Mouse (Mus musculus) forebrain, embryonic 15.5 days (tissue): Measurements from ENCODE around the gene Gpr35. TPM values are rescaled to one million over a fixed set of nuclear protein-coding genes. Genes with fewer than 3 reads are reported as not detected.

ENCODE experiments used
- ATAC-seq: fragments of 200-750 bp; cut with Nextera tagmentation; replicated peaks from 2 replicates; pipeline ENCODE4 v1.8.0; 2017; ENCODE audit warnings: mild to moderate bottlenecking, moderate TSS enrichment, moderate library complexity
- H3K27ac ChIP-seq: fragments of 300-500 bp; sonication (generic); replicated peaks from 2 replicates; pipeline ENCODE4 v1.5.1; 2015; ENCODE audit warnings: mild to moderate bottlenecking, inconsistent platforms
- H3K27me3 ChIP-seq: fragments of 300-500 bp; sonication (generic); 2 replicates; pipeline ENCODE4 v1.6.1; 2015; ENCODE audit warnings: inconsistent platforms
- H3K36me3 ChIP-seq: fragments of 300-500 bp; sonication (generic); 2 replicates; pipeline ENCODE4 v1.6.1; 2015; ENCODE audit warnings: mild to moderate bottlenecking, inconsistent platforms
- H3K4me1 ChIP-seq: fragments of 300-500 bp; sonication (generic); 2 replicates; pipeline ENCODE4 v1.6.1; 2015; ENCODE audit warnings: inconsistent platforms
- H3K4me2 ChIP-seq: fragments of 300-500 bp; sonication (generic); replicated peaks from 2 replicates; pipeline ENCODE4 v1.6.1; 2015; ENCODE audit warnings: mild to moderate bottlenecking, inconsistent platforms
- H3K4me3 ChIP-seq: fragments of 300-500 bp; sonication (generic); 2 replicates; pipeline ENCODE4 v1.5.1; 2015; ENCODE audit warnings: mild to moderate bottlenecking, inconsistent platforms
- H3K9ac ChIP-seq: fragments of 300-500 bp; sonication (generic); replicated peaks from 2 replicates; pipeline ENCODE4 v1.6.1; 2015; ENCODE audit warnings: mild to moderate bottlenecking, inconsistent platforms
- H3K9me3 ChIP-seq: fragments of 300-500 bp; sonication (generic); 2 replicates; pipeline ENCODE4 v1.6.1; 2016; ENCODE audit warnings: inconsistent platforms
- WGBS: fragments of 180-500 bp; shearing (Covaris S2); methylation state at CpG from one replicate; pipeline ENCODE4 v1.1.7; 2015; ENCODE audit warnings: mixed read lengths; 5-methylcytosine and 5-hydroxymethylcytosine counted together
- polyA plus RNA-seq: library from polyadenylated mRNA; unstranded; fragments of >200 nt; fragmentation: Nextera tagmentation; extraction: Ambion mirVana; gene quantifications from 2 replicates; pipeline ENCODE4 v1.2.1, GENCODE M21; 2015

Gpr35 gene
- polyA plus RNA-seq, 1 experiment from 2014 or later: 0.46 TPM

DNA sequence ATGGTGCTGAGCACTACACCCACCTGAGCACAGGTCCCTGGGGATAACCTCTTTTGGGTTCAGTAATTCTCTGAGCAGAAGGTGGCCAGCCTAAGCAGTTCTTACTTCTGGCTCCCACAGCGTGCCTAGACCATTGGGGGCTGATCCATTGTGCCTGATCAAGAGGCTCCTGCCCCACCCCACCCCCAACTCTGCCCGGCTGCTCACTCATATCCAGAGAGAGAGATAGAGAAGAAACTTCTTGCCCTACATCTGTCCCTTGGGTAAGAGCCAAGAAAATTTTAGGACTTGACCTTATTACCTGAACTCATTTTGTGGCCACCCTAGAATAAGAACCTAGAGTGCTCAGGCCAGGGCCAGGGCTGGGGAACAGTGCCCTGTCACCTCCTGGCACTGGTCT lies 42.2 kb downstream of the Gpr35 start:
- Histone ChIP-seq H3K4me3 (no peak overlapping the region), H3K9me3 (no peaks in the 10 kb centered on the region)
- 76% methylated on average over 2 of the region's 2 CpGs for WGBS

DNA sequence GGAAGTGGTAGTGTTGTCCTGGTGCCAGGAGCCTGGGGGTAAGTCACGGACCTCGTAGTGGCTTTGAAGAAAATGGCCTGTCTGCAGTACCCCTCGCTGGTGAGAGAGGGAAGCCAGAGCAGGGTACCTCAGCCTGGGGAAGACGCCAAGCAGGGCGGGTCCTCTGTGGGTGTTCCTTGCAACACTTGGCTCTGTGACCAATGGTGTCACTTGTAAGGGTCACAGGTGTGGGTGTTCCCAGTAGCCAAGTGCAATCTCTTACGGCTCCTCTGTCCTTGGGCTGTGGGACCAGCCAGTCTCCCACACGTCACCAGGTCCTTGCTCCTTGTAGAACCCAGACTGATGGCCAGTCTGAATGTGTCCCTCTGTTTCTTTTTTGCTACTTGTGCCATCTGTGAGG lies 55.4 kb downstream of the Gpr35 start, which contains the start of gene Aqp12:
Aqp12 (plus strand) TSS at position 274 of the 400 bp plus-strand sequence.
- H3K27ac ChIP-seq: no peak within 1 kb of the TSS
- no peak for ATAC-seq
- WGBS: 75% methylated on average over 7 of the region's 7 CpGs
- H3K4me3 ChIP-seq: no peak within 1 kb of the TSS
- H3K9me3 ChIP-seq: no peaks in the 10 kb centered on the region; the same call in 1 of the 2 replicates
- no peak within 1 kb of the TSS for H3K9ac ChIP-seq
- H3K27me3 ChIP-seq: no peaks in the 10 kb centered on the region
- no peak within 1 kb of the TSS for H3K4me2 ChIP-seq
- no peaks in the 10 kb centered on the region for H3K36me3 ChIP-seq
- no peaks in the 10 kb centered on the region for H3K4me1 ChIP-seq

More for the DNA sequence above, 42.2 kb downstream of the Gpr35 start:
- no peak for ATAC-seq
- H3K36me3 ChIP-seq: no peaks in the 10 kb centered on the region
- H3K27me3 ChIP-seq: no peaks in the 10 kb centered on the region
- no peak overlapping the region for H3K27ac ChIP-seq
- no peak overlapping the region for H3K4me2 ChIP-seq
- no peak overlapping the region for H3K9ac ChIP-seq
- H3K4me1 ChIP-seq: no peaks in the 10 kb centered on the region

DNA sequence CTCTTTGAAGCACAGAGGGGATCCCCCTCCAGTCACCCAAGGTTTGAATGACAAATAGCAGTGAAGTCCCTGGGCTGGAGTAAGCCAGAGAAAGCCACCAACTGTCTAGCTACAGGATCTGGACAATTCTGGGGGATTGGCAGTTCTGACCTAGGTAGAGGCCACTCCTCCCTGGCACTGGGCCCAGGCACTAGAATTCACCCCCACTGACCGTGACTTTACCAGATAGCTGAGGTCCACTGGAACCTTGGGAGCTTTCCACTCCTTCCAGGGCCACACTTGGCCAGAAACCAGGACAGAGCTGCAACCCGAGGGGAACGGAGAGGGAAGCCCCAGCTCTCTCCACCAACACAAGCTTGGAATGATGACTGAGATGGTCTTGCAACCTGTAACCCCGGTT lies 58.5 kb downstream of the Gpr35 start:
- Histone ChIP-seq H3K9me3 (no peaks in the 10 kb centered on the region), H3K4me3 (no peak overlapping the region), H3K36me3 (no peaks in the 10 kb centered on the region), H3K4me2 (no peak overlapping the region), H3K27ac (no peak overlapping the region), H3K4me1 (no peaks in the 10 kb centered on the region), H3K27me3 (no peaks in the 10 kb centered on the region), H3K9ac (no peak overlapping the region)
- WGBS: 69% methylated on average over 4 of the region's 4 CpGs
- no peak for ATAC-seq

DNA sequence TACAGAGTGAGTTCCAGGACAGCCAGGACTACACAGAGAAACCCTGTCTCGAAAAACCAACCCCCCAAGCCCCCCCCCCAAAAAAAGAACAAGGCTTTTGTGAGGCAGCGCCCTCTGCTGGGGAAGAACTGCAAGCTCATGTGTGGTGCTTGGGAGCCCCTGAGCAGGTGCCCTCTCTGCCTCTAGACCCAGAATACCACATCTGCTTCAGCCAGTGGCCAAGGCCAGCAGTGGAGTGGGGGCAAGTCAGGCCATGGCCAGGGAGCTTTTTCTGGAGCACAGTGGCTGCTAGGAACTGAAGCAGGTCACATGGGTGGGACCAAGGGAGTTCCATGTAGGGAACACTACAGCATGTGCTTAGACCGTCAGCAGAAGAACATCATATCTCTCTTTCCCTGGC lies 60.1 kb downstream of the Gpr35 start:
- 34% methylated on average over 3 of the region's 3 CpGs for WGBS
- Histone ChIP-seq H3K9me3 (no peaks in the 10 kb centered on the region), H3K27me3 (no peaks in the 10 kb centered on the region), H3K4me1 (no peaks in the 10 kb centered on the region), H3K27ac (no peak overlapping the region), H3K36me3 (no peaks in the 10 kb centered on the region), H3K4me3 (no peak overlapping the region), H3K4me2 (no peak overlapping the region), H3K9ac (no peak overlapping the region)
- ATAC-seq: no peak

DNA sequence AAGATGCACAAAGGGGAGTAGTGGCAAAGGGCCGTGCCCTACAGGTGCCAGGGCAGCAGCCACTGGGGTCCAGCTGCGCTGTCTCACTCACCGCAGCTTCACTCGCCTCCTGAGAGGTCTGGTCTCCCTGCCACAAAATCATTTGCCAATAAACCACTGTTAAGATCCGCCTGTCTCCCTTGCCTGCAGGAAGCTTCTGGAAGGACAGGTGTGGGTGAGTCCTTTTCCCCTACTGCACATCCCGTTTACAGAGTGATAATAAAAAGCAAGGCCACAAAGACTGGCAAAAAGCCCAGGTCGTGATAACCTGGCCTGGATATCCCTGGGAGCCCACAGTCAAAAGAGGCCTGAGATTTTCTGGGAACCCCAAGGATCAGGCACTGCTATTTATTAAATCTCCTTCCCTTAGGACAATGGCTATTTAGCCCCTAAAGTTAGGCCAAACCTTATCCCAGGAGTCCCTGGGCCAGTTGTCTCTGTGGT lies 61.5 kb downstream of the Gpr35 start:
- Histone ChIP-seq H3K4me2 (no peak overlapping the region), H3K27me3 (no peaks in the 10 kb centered on the region), H3K4me1 (no peaks in the 10 kb centered on the region), H3K4me3 (no peak overlapping the region), H3K9ac (no peak overlapping the region), H3K27ac (no peak overlapping the region), H3K36me3 (peaks cover 7% of the 10 kb centered on the region; the same call in 1 of the 2 replicates), H3K9me3 (no peaks in the 10 kb centered on the region)
- no peak for ATAC-seq
- 79% methylated on average over 7 of the region's 7 CpGs for WGBS

DNA sequence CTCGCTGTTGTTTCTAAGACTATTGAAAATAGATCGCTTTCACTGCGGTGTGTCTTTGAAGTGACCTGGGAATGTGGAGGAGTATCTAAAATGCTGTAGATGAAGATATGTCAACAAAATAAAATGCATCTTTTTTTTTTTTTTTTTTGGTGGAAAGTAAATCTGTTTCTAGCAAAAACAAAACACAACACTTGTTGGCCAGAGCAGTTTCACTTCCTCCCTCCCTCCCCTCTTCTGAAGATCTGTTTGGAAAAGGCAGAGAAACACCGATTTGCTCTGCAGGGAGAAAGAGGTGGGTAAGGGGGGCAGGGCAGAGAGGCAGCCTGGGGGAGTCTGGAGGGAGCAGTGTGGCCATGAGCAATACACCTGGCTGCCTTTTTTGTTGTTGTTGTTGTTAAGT lies 62.7 kb downstream of the Gpr35 start:
- H3K27me3 ChIP-seq: no peaks in the 10 kb centered on the region
- no peak overlapping the region for H3K4me3 ChIP-seq
- H3K9me3 ChIP-seq: no peaks in the 10 kb centered on the region
- WGBS: 78% methylated on average over 4 of the region's 4 CpGs
- peaks cover 19% of the 10 kb centered on the region for H3K36me3 ChIP-seq
- no peaks in the 10 kb centered on the region for H3K4me1 ChIP-seq
- no peak overlapping the region for H3K9ac ChIP-seq
- no peak overlapping the region for H3K4me2 ChIP-seq
- no peak for ATAC-seq
- no peak overlapping the region for H3K27ac ChIP-seq

DNA sequence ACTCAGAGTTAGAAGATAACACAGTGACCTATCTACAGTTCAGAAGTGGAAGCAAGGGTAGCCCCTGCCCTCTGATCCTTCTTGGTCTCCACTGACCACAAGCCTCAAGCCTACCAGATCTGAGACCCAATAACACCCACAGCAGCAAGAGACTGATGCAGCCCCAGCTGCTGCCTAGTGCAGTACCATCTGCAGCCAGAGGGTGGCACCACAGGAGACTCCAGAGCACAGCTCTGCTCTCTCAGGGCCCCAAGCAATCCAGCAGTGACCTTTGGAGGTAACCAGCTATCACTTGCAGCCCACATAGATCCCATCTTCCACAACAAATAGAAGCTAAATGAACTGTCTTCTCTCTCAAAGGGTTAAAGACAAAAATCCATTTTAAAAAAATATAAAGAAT lies 63.8 kb downstream of the Gpr35 start:
- Histone ChIP-seq H3K4me3 (no peak overlapping the region), H3K27me3 (no peaks in the 10 kb centered on the region), H3K4me1 (no peaks in the 10 kb centered on the region), H3K36me3 (peaks cover 30% of the 10 kb centered on the region), H3K9me3 (no peaks in the 10 kb centered on the region), H3K9ac (no peak overlapping the region), H3K4me2 (no peak overlapping the region), H3K27ac (no peak overlapping the region)
- no peak for ATAC-seq

DNA sequence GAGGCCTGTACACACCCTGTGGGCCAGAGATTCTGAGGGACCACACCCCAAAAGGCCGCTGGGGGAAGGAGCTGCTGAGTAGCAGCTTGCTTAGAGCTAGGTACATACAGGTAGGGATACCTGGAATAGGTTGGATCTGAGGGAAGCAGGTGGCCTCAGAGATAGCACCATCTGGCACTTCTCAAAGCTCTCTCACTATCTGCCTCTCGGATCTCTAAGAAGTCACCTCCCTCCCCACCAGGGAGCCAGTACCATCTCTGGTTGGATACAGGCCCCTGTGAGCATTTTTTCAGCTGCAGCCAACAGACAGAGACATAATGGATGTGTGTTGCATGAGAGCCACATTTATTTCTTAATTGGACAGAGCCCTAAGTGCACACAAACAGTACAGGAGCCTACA lies 64.5 kb downstream of the Gpr35 start:
- Histone ChIP-seq H3K9ac (no peak overlapping the region), H3K4me1 (no peaks in the 10 kb centered on the region), H3K27me3 (no peaks in the 10 kb centered on the region), H3K27ac (no peak overlapping the region), H3K4me3 (no peak overlapping the region), H3K36me3 (peaks cover 37% of the 10 kb centered on the region), H3K9me3 (no peaks in the 10 kb centered on the region), H3K4me2 (no peak overlapping the region)
- 66% methylated on average over 2 of the region's 2 CpGs for WGBS
- no peak for ATAC-seq

DNA sequence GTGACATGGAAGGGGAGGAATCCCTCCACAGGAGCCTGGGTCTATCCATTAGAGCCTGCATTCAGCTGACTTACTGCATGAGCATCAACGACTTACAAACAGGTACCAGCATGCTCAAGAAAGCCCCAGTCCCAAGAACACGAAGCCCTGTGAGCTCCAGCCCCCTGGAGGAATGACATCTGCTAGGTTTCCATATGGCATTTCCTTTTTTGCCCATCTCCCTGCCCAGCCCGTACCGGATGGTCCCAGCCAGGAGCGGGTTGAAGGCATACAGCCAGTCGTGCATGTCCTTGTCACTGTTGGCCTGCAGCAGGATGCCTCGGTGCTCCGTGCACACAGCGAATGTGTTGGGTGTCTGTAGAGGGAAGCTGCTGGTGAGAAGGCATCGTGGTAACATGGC lies 68.1 kb downstream of the Gpr35 start:
- H3K4me2 ChIP-seq: no peak overlapping the region
- WGBS: 95% methylated on average over 10 of the region's 10 CpGs
- no peaks in the 10 kb centered on the region for H3K4me1 ChIP-seq
- no peaks in the 10 kb centered on the region for H3K27me3 ChIP-seq
- ATAC-seq: no peak
- no peak overlapping the region for H3K27ac ChIP-seq
- H3K4me3 ChIP-seq: no peak overlapping the region
- H3K36me3 ChIP-seq: peaks cover 73% of the 10 kb centered on the region
- H3K9me3 ChIP-seq: no peaks in the 10 kb centered on the region
- no peak overlapping the region for H3K9ac ChIP-seq

DNA sequence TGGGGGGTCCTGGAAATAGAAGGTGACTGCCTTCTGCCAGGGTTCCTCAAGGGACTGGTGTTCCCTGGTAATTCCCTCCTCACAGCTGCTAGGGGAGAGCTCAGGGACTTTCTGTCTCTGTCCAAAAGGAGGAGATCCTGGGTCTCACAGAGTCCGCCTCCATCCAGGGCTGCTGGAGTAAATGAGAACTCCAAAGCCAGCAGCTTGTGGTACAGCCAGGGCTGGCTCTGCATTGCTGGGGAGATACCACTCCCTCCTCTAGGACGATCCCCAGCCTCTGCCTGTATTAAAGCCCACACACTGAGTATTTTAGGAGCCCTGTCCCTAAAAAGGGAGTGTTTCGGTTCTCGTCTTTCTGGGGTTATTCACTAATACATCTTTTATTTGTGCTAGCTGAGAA lies 69.9 kb downstream of the Gpr35 start:
- Histone ChIP-seq H3K9ac (no peak overlapping the region), H3K27me3 (no peaks in the 10 kb centered on the region), H3K4me2 (no peak overlapping the region), H3K36me3 (peaks cover 92% of the 10 kb centered on the region), H3K4me1 (no peaks in the 10 kb centered on the region), H3K27ac (no peak overlapping the region), H3K9me3 (no peaks in the 10 kb centered on the region), H3K4me3 (no peak overlapping the region)
- no peak for ATAC-seq
- WGBS: 87% methylated on average over 4 of the region's 4 CpGs

DNA sequence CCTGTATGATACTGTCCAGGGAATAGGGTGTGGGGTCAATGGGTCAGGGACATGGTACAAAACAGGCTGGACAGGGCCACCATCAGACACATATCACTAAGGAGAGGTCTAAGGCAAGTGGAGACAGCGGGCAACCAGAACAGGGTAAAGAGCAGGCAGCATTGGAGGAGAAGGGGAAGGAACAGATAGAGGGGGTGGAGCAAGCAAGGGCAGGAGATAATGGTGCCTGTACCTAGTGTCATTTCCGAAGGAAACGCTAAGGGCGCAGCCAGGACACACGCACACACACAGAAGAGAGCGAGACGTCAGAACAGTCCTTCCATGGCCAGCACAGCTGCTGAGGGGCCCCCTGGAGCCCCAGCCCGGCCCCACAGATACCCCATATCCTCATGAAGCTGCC lies 75.9 kb downstream of the Gpr35 start:
- Histone ChIP-seq H3K27ac (no peak overlapping the region), H3K4me1 (no peaks in the 10 kb centered on the region), H3K4me2 (no peak overlapping the region), H3K27me3 (no peaks in the 10 kb centered on the region), H3K4me3 (no peak overlapping the region), H3K9ac (no peak overlapping the region), H3K36me3 (peaks cover 88% of the 10 kb centered on the region), H3K9me3 (no peaks in the 10 kb centered on the region)
- ATAC-seq: no peak
- 96% methylated on average over 8 of the region's 8 CpGs for WGBS

DNA sequence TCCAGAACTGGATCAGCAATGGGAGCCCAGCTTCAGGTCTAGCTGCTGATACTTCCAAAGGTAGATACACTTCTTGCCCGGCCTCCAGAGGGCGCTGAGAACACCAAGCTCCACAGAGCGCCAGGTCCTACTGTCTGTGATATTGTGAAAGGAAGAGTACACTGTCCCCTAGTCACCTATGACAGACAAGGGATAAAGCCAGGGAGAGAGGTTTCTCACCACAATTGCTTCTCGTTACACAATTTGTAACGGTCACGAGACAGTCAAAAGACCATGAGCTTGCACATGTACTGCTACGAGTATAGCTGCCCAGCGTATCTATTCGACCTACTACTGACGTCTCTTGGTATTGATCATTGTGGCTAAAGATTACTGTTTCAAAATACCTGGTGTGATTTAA lies 78.7 kb downstream of the Gpr35 start:
- Histone ChIP-seq H3K27ac (no peak overlapping the region), H3K27me3 (no peaks in the 10 kb centered on the region), H3K4me3 (no peak overlapping the region), H3K36me3 (peaks cover 85% of the 10 kb centered on the region), H3K9ac (no peak overlapping the region), H3K4me2 (no peak overlapping the region), H3K9me3 (no peaks in the 10 kb centered on the region), H3K4me1 (no peaks in the 10 kb centered on the region)
- whole genome bisulfite sequencing: 95% methylated on average over 10 of the region's 10 CpGs
- no peak for ATAC-seq

DNA sequence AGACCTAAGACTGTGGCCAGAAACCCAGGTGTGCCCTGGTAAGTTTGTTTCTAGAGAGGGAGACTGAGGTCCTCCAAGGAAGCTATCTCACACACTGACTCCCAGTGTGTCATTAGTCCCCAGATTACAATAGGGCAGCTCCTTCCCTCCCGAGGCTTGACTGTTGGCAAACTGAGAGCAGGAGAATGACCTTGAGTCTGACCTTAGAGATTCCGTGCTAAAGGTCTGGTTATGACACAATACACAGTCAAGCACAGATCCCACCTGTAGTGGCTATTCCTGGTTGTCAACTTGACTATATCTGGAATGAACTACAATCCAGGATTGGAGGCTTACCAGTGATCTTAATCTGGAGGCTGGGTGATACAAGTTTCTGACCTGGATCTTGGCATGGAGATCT lies 79.4 kb downstream of the Gpr35 start:
- H3K36me3 ChIP-seq: peaks cover 85% of the 10 kb centered on the region
- no peak overlapping the region for H3K9ac ChIP-seq
- no peaks in the 10 kb centered on the region for H3K27me3 ChIP-seq
- ATAC-seq: no peak
- no peaks in the 10 kb centered on the region for H3K4me1 ChIP-seq
- WGBS: 90% methylated on average over 2 of the region's 2 CpGs
- no peak overlapping the region for H3K4me3 ChIP-seq
- H3K27ac ChIP-seq: no peak overlapping the region
- H3K4me2 ChIP-seq: no peak overlapping the region
- no peaks in the 10 kb centered on the region for H3K9me3 ChIP-seq
